Mouse (Mus musculus): ENCODE data around the gene Colq. TPM values are rescaled to one million over a fixed set of nuclear protein-coding genes. Genes with fewer than 3 reads are reported as not detected.
A peak's percentile ranks its signal among the peaks of the same experiment; 100 is the strongest.

Gene Colq
- polyA plus RNA-seq, 1 experiment: 108 TPM

DNA sequence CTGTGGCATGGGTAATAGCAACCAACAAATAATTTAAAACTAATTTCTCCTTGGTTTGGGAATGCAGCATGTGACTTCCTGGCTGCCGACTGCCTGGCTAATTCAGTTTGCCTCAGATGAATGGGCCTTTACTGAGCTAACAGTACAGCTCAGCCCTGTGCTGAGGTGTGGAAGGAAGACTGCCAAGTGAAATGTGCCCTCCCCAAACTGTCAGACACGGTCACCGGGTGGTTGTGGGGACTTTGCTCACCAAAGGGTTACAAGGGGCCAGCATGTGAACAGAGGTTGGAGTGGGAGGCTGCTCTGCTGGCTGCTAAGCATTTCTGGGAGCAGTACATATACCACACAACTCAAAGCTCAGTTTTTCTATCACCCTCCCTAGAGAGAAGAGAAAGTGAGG, 3.5 kb upstream of the Colq start:
- H3K27me3 ChIP-seq (ENCODE audit: control insufficient read depth, insufficient read depth, low read length): no peaks in the 10 kb centered on the region
- H3K36me3 ChIP-seq (ENCODE audit: control insufficient read depth, insufficient read depth, low read length): no peaks in the 10 kb centered on the region
- H3K27ac ChIP-seq (ENCODE audit: control insufficient read depth, insufficient read depth, low read depth, low read length): no peak overlapping the region
- no peak for TF ChIP-seq POLR2A (IDR thresholded peaks at IDR 0.05; ENCODE audit: control insufficient read depth, low read depth, low read length)
- TF ChIP-seq CTCF (IDR thresholded peaks at IDR 0.05; ENCODE audit: control insufficient read depth, insufficient read depth, insufficient replicate concordance, low read depth, low read length): no peak
- no peak overlapping the region for H3K4me3 ChIP-seq (ENCODE audit: control insufficient read depth, low read depth, low read length)
- H3K4me1 ChIP-seq (ENCODE audit: control insufficient read depth, insufficient read depth, low read length): no peaks in the 10 kb centered on the region

DNA sequence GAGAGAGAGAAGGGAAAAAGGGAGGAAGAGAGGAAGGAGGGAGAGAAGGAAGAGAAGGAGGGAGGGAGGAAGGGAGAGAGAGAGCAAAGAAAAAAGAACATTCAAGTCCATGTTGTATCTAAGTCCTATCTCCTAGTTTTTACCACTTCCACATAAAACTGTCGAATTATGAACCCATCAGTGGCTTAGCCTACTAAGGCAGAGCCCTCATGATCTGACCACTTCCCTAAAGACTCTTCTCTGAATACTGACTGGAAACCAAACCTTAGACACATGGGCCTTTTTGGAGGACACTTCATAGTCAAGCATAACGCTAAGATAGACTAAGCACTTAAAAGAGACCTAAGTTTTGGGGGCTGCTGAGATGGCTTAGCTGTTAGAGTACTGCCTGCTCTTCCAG, 1.9 kb upstream of the Colq start:
- TF ChIP-seq CTCF (IDR thresholded peaks at IDR 0.05; ENCODE audit: control insufficient read depth, insufficient read depth, insufficient replicate concordance, low read depth, low read length) (no peak), POLR2A (IDR thresholded peaks at IDR 0.05; ENCODE audit: control insufficient read depth, low read depth, low read length) (no peak)

DNA sequence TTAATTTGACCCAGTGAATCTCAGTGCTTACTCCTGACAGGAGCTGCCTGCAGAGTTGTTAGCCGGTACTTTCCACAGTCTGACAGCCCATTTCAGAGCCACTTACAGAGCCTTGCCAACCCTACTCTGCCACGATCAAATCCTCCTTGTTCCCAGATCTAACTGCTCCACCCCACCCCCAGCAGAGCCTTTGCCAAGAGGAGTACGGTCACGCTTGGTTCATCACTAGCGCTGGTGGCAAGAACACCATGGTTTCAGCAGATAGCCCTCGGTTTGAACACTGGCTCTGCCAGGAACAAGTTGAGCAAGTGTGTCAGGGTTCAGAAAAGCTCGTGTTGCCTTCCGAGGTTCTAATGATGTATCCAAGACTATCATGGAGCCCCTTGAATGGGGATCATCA, 4.7 kb downstream of the Colq start:
- H3K36me3 ChIP-seq (ENCODE audit: control insufficient read depth, insufficient read depth, low read length): no peaks in the 10 kb centered on the region
- H3K27ac ChIP-seq (ENCODE audit: control insufficient read depth, insufficient read depth, low read depth, low read length): no peak overlapping the region
- H3K4me3 ChIP-seq (ENCODE audit: control insufficient read depth, low read depth, low read length): no peak overlapping the region
- TF ChIP-seq POLR2A (IDR thresholded peaks at IDR 0.05; ENCODE audit: control insufficient read depth, low read depth, low read length) (no peak), CTCF (IDR thresholded peaks at IDR 0.05; ENCODE audit: control insufficient read depth, insufficient read depth, insufficient replicate concordance, low read depth, low read length) (no peak)
- no peaks in the 10 kb centered on the region for H3K27me3 ChIP-seq (ENCODE audit: control insufficient read depth, insufficient read depth, low read length)
- no peaks in the 10 kb centered on the region for H3K4me1 ChIP-seq (ENCODE audit: control insufficient read depth, insufficient read depth, low read length)

More for the DNA sequence above, 1.9 kb upstream of the Colq start:
- Histone ChIP-seq H3K4me3 (ENCODE audit: control insufficient read depth, low read depth, low read length) (peak overlapping the region; percentile 21), H3K4me1 (ENCODE audit: control insufficient read depth, insufficient read depth, low read length) (no peaks in the 10 kb centered on the region), H3K27ac (ENCODE audit: control insufficient read depth, insufficient read depth, low read depth, low read length) (no peak overlapping the region), H3K27me3 (ENCODE audit: control insufficient read depth, insufficient read depth, low read length) (no peaks in the 10 kb centered on the region), H3K36me3 (ENCODE audit: control insufficient read depth, insufficient read depth, low read length) (no peaks in the 10 kb centered on the region)

DNA sequence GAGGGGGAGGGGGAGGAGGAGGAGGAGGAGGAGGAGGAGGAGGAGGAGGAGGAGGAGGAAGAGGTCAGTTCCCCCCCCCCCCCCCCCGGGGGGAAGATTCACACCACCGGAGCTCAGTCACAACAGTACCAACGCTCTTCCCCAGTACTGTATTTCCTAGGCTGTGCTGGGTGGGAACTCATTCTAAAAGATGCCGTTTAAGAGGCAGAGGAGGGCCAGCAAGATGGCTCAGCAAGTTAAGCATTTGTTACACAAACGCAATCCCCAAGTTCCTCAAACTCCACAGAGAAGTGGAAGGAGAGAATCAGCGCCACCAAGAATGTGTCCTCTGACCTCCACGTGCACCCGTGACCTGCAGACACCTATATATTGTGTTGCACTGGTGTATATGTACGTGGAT, 8.1 kb downstream of the Colq start:
- TF ChIP-seq CTCF (IDR thresholded peaks at IDR 0.05; ENCODE audit: control insufficient read depth, insufficient read depth, insufficient replicate concordance, low read depth, low read length) (no peak), POLR2A (IDR thresholded peaks at IDR 0.05; ENCODE audit: control insufficient read depth, low read depth, low read length) (no peak)
- no peaks in the 10 kb centered on the region for H3K36me3 ChIP-seq (ENCODE audit: control insufficient read depth, insufficient read depth, low read length)

DNA sequence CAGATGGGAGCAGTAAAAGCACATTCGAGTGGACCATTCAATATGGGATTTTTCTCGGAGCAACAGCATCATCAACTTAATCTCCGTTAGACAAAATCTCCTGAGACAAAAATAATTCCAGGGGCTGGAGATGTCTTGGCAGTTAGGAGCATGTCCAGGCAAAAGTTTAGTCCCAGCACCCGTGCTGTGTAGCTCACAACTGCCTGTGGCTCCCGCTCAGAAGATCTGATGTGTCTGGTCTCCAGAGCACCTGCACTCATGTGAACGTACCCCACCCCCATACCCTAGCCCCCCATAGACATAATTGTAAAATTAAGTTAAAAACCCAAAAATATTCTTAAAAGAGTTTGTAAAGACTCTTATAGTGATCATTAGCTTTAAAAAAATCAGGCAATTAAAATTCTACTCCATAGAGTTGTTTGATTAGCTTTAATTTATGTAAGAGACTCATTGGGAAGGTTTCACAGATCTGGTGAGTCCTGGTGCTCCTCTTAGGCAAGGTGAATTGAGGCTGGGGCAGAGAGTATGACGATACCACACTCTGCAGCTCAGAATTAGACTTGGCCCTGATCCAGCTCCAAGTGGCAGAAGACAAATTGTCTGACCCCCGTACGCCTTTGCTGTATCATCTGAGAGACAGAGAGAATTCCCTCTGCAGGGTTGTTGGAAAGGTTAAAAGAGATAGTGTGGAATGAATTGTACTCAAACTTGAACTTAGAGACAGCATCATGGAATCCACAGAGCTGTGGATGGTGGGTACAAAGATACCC, 13.0 kb downstream of the Colq start:
- Histone ChIP-seq H3K4me1 (ENCODE audit: control insufficient read depth, insufficient read depth, low read length) (no peaks in the 10 kb centered on the region), H3K27me3 (ENCODE audit: control insufficient read depth, insufficient read depth, low read length) (no peaks in the 10 kb centered on the region), H3K27ac (ENCODE audit: control insufficient read depth, insufficient read depth, low read depth, low read length) (no peak overlapping the region), H3K36me3 (ENCODE audit: control insufficient read depth, insufficient read depth, low read length) (no peaks in the 10 kb centered on the region), H3K4me3 (ENCODE audit: control insufficient read depth, low read depth, low read length) (no peak overlapping the region)
- no peak for TF ChIP-seq POLR2A (IDR thresholded peaks at IDR 0.05; ENCODE audit: control insufficient read depth, low read depth, low read length)
- no peak for TF ChIP-seq CTCF (IDR thresholded peaks at IDR 0.05; ENCODE audit: control insufficient read depth, insufficient read depth, insufficient replicate concordance, low read depth, low read length)

More for the DNA sequence above, 8.1 kb downstream of the Colq start:
- H3K4me1 ChIP-seq (ENCODE audit: control insufficient read depth, insufficient read depth, low read length): no peaks in the 10 kb centered on the region
- no peak overlapping the region for H3K27ac ChIP-seq (ENCODE audit: control insufficient read depth, insufficient read depth, low read depth, low read length)
- H3K4me3 ChIP-seq (ENCODE audit: control insufficient read depth, low read depth, low read length): no peak overlapping the region
- no peaks in the 10 kb centered on the region for H3K27me3 ChIP-seq (ENCODE audit: control insufficient read depth, insufficient read depth, low read length)

DNA sequence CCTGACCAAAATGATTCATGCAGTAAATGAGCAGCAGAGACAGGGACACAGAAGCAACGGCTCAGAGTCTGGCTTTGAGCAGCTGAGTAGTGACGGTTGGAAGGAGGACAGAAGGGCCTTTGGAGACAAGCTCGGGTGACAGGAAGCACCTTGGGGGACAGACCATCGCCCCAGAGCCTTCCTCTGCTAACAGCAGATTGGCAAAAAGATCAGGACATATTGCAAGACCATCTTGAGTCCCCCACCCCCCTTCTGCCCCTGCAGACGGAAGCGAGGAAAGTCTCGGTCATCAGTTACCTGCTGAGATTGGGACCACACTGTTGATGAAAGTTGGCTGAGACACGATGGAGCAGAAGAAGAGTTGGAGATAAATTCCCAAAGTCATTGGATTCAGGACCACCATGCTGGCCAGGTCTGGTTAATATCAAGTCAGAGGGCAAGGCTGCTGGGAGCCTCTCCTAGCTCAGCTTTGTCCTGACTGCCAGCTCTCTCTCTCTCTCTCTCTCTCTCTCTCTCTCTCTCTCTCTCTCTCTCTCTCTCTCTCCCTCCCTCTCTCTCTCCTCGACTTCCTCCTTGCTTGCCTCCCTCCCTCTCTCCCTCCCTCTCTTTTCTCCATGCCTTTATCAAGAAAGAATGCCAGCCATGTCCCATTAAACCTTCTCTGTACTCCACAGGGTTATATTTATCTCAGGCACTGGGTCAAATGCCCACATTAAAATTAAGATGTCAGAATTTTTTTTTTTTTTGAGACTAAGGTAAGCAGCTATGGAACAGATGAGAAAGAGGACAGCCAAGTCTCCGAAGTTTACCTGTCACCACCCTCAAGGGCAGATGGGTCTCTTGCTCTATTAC, 14.1 kb downstream of the Colq start:
- Histone ChIP-seq H3K4me3 (ENCODE audit: control insufficient read depth, low read depth, low read length) (no peak overlapping the region), H3K36me3 (ENCODE audit: control insufficient read depth, insufficient read depth, low read length) (no peaks in the 10 kb centered on the region), H3K27me3 (ENCODE audit: control insufficient read depth, insufficient read depth, low read length) (no peaks in the 10 kb centered on the region), H3K4me1 (ENCODE audit: control insufficient read depth, insufficient read depth, low read length) (no peaks in the 10 kb centered on the region), H3K27ac (ENCODE audit: control insufficient read depth, insufficient read depth, low read depth, low read length) (no peak overlapping the region)
- TF ChIP-seq CTCF (IDR thresholded peaks at IDR 0.05; ENCODE audit: control insufficient read depth, insufficient read depth, insufficient replicate concordance, low read depth, low read length) (no peak), POLR2A (IDR thresholded peaks at IDR 0.05; ENCODE audit: control insufficient read depth, low read depth, low read length) (no peak)

DNA sequence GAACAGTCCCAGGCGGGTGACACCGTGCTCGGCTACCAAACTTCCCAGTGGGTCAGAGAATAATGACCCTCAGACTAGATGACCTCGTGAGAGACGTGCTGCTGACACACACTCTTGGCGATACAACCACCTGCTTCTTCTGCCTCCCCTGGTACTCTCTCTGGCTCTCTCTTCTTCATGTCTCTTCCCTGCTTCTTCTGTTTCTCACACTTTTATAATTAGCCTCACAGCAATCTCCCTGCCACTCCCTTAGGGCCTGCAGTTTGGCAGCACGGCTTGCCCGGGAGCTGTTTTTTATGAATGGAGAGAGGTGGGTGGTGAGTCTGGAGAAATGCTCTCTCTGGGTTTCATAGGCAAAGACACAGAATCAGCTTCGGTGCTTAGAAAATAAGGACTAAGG, 15.3 kb downstream of the Colq start:
- no peak overlapping the region for H3K4me3 ChIP-seq (ENCODE audit: control insufficient read depth, low read depth, low read length)
- H3K36me3 ChIP-seq (ENCODE audit: control insufficient read depth, insufficient read depth, low read length): no peaks in the 10 kb centered on the region
- TF ChIP-seq CTCF (IDR thresholded peaks at IDR 0.05; ENCODE audit: control insufficient read depth, insufficient read depth, insufficient replicate concordance, low read depth, low read length) (no peak), POLR2A (IDR thresholded peaks at IDR 0.05; ENCODE audit: control insufficient read depth, low read depth, low read length) (no peak)
- H3K27ac ChIP-seq (ENCODE audit: control insufficient read depth, insufficient read depth, low read depth, low read length): no peak overlapping the region
- no peaks in the 10 kb centered on the region for H3K4me1 ChIP-seq (ENCODE audit: control insufficient read depth, insufficient read depth, low read length)
- H3K27me3 ChIP-seq (ENCODE audit: control insufficient read depth, insufficient read depth, low read length): no peaks in the 10 kb centered on the region

Measured in testis, adult 2 months (tissue).